Mouse (Mus musculus): ENCODE results near the gene Gm6401.
"Not testable (repeated sequence)": the region's sequence is repeated elsewhere in the genome, so short reads cannot be mapped to it uniquely, and the experiment has no call there.

GRCm38 (mm10) chr14:41967827-41968226, at the start of gene Gm6401:
- not testable (repeated sequence) for TF ChIP-seq GATA1 (IDR thresholded peaks at IDR 0.05; ENCODE audit: borderline replicate concordance, low read length); FLI1 (IDR thresholded peaks at IDR 0.05; ENCODE audit: low read length)

Measured in megakaryocyte, embryonic 14.5 days (primary cell).